Comparison of ENCODE assay signal across 15 mouse cellular contexts in genomic region chr2:31125156-31125555, GRCm38 (mm10). TPM values are rescaled to one million over a fixed set of nuclear protein-coding genes. Genes with fewer than 3 reads are reported as not detected.
A peak's percentile ranks its signal among the peaks of the same experiment; 100 is the strongest.
DNase-seq lines count a peak whose midpoint lies in the region; ATAC-seq and TF ChIP-seq lines count a peak whose summit lies in the region.
"Had no signal": no experiment of that assay in that cellular context is flagged by ENCODE, and none has a peak within 500 bp of the region (broad histone marks: within the 10 kb centered on the region; RNA-seq: fewer than 3 reads in every experiment).

No protein-coding gene starts in this region.

- WGBS in heart, embryonic 14.5 days, result 51% methylated on average over 7 of the region's 7 CpGs
- WGBS in lung, embryonic 14.5 days, result 58% methylated on average over 7 of the region's 7 CpGs
- WGBS in lung, adult 2 months, result 38% methylated on average over 7 of the region's 7 CpGs
- WGBS in liver, embryonic 15.5 days (ENCODE audit: insufficient replicate concordance), result 31% methylated on average over 7 of the region's 7 CpGs
- WGBS in midbrain, embryonic 14.5 days, result 88% methylated on average over 7 of the region's 7 CpGs

- no peak for TF ChIP-seq CTCF in lung, embryonic 14.5 days (IDR thresholded peaks at IDR 0.05; ENCODE audit: low read depth)
- no peak for TF ChIP-seq CTCF in lung, adult 2 months (IDR thresholded peaks at IDR 0.05; ENCODE audit: insufficient read depth, low read length)
- TF ChIP-seq CTCF in bone marrow macrophage, adult 2 months (IDR thresholded peaks at IDR 0.05; ENCODE audit: low read depth, low read length), result no peak

- H3K4me2 ChIP-seq in heart, embryonic 14.5 days (ENCODE audit: low read length), result no peak overlapping the region
- no peak overlapping the region for H3K4me2 ChIP-seq in lung, embryonic 14.5 days
- no peak overlapping the region for H3K4me2 ChIP-seq in liver, embryonic 15.5 days
- no peak overlapping the region for H3K4me2 ChIP-seq in midbrain, embryonic 14.5 days (ENCODE audit: low read length)
- H3K4me2 ChIP-seq: embryonic facial prominence, embryonic 13.5 days; kidney, embryonic 15.5 days; neural tube, embryonic 12.5 days had no signal

- 0 out of 2 replicates have a peak, but pooled peaks cover 4% of the 10 kb centered on the region for H3K36me3 ChIP-seq in heart, embryonic 14.5 days (ENCODE audit: control insufficient read depth, insufficient read depth, low read length)
- no peaks in the 10 kb centered on the region for H3K36me3 ChIP-seq in lung, embryonic 14.5 days (ENCODE audit: insufficient read depth)
- H3K36me3 ChIP-seq in liver, embryonic 15.5 days (replicated peaks), result no peaks in the 10 kb centered on the region
- H3K36me3 ChIP-seq in midbrain, embryonic 14.5 days (ENCODE audit: control insufficient read depth, insufficient read depth, low read length), result no peaks in the 10 kb centered on the region
- H3K36me3 ChIP-seq: embryonic facial prominence, embryonic 13.5 days; kidney, embryonic 15.5 days; midbrain, embryonic 10.5 days; neural tube, embryonic 12.5 days had no signal

- intact Hi-C loops in heart, postnatal 25 days (cut with DNase I), result no loop called here

- H3K27ac ChIP-seq in heart, embryonic 14.5 days (replicated peaks in 1 of 2; ENCODE audit: control insufficient read depth in 1 of 2, insufficient read depth in 1 of 2, low read depth in 2 of 2, low read length in 2 of 2), result peak overlapping the region; percentile 83 to 88
- peak overlapping the region; percentile 19; the same call in 1 of the 2 replicates for H3K27ac ChIP-seq in lung, embryonic 14.5 days (ENCODE audit: low read depth)
- H3K27ac ChIP-seq in bone marrow macrophage, adult 2 months (ENCODE audit: insufficient read depth, low read depth, low read length), result peak overlapping the region; percentile 86
- H3K27ac ChIP-seq in liver, embryonic 15.5 days (replicated peaks), result peak overlapping the region; percentile 24; the same call in 1 of the 2 replicates
- no peak overlapping the region for H3K27ac ChIP-seq in midbrain, embryonic 14.5 days (replicated peaks; ENCODE audit: low read depth, low read length)
- H3K27ac ChIP-seq: liver, embryonic 14.5 days; midbrain, embryonic 10.5 days; neural tube, embryonic 12.5 days had no signal

- peaks cover 31 to 51% of the 10 kb centered on the region in 2 experiments for H3K4me1 ChIP-seq in heart, embryonic 14.5 days (ENCODE audit: control insufficient read depth in 2 of 2, insufficient read depth in 2 of 2, low read length in 2 of 2)
- peaks cover 12% of the 10 kb centered on the region for H3K4me1 ChIP-seq in lung, embryonic 14.5 days (ENCODE audit: insufficient read depth)
- H3K4me1 ChIP-seq in lung, adult 2 months (ENCODE audit: control insufficient read depth, insufficient read depth, low read length), result peaks cover 31% of the 10 kb centered on the region
- peaks cover 78% of the 10 kb centered on the region for H3K4me1 ChIP-seq in bone marrow macrophage, adult 2 months (ENCODE audit: control insufficient read depth, insufficient read depth, low read length)
- H3K4me1 ChIP-seq in liver, embryonic 15.5 days (replicated peaks), result peaks cover 34% of the 10 kb centered on the region
- no peaks in the 10 kb centered on the region for H3K4me1 ChIP-seq in midbrain, embryonic 14.5 days (ENCODE audit: control insufficient read depth, insufficient read depth, low read length)

- H3K4me3 ChIP-seq in heart, embryonic 14.5 days (ENCODE audit: control insufficient read depth in 1 of 2, insufficient read depth in 1 of 2, low read depth in 1 of 2, low read length in 2 of 2), result no peak overlapping the region
- no peak overlapping the region for H3K4me3 ChIP-seq in lung, embryonic 14.5 days (ENCODE audit: low read depth, low read length)
- no peak overlapping the region for H3K4me3 ChIP-seq in lung, adult 2 months (replicated peaks; ENCODE audit: extremely low read depth, low read depth, low read length)
- peak overlapping the region; percentile 22 for H3K4me3 ChIP-seq in bone marrow macrophage, adult 2 months (ENCODE audit: insufficient read depth, low read length)
- no peak overlapping the region for H3K4me3 ChIP-seq in liver, embryonic 15.5 days (replicated peaks)
- no peak overlapping the region for H3K4me3 ChIP-seq in midbrain, embryonic 14.5 days (replicated peaks; ENCODE audit: low read depth, low read length)
- H3K4me3 ChIP-seq: embryonic facial prominence, embryonic 13.5 days; kidney, embryonic 15.5 days; midbrain, embryonic 10.5 days; neural tube, embryonic 12.5 days had no signal

- TF ChIP-seq POLR2A in lung, adult 2 months (IDR thresholded peaks at IDR 0.05; ENCODE audit: borderline replicate concordance, extremely low read depth, low read depth, low read length), result no peak
- no peak for TF ChIP-seq POLR2A in bone marrow macrophage, adult 2 months (IDR thresholded peaks at IDR 0.05; ENCODE audit: borderline replicate concordance, low read depth, low read length)

- no peak for DNase-seq in heart, postnatal 25 days (ENCODE audit: low spot score)
- DNase-seq in lung, embryonic 14.5 days, result no peak
- no peak for DNase-seq in lung, adult 2 months
- DNase-seq in midbrain, embryonic 14.5 days, result no peak
- DNase-seq: cerebellum, adult 9-11 months; layer of hippocampus, postnatal 36 days; spleen, adult 18-20 months had no signal

- H3K9ac ChIP-seq in heart, embryonic 14.5 days (ENCODE audit: low read length), result no peak overlapping the region
- H3K9ac ChIP-seq in lung, embryonic 14.5 days, result no peak overlapping the region
- no peak overlapping the region for H3K9ac ChIP-seq in liver, embryonic 15.5 days
- H3K9ac ChIP-seq in midbrain, embryonic 14.5 days (replicated peaks; ENCODE audit: low read length), result no peak overlapping the region
- H3K9ac ChIP-seq: embryonic facial prominence, embryonic 13.5 days; kidney, embryonic 15.5 days; liver, embryonic 14.5 days; neural tube, embryonic 12.5 days had no signal

- H3K9me3 ChIP-seq in heart, embryonic 14.5 days (ENCODE audit: control insufficient read depth, low read length), result no peaks in the 10 kb centered on the region
- no peaks in the 10 kb centered on the region for H3K9me3 ChIP-seq in lung, embryonic 14.5 days (ENCODE audit: low read depth, low read length)
- no peaks in the 10 kb centered on the region for H3K9me3 ChIP-seq in liver, embryonic 15.5 days (replicated peaks)
- no peaks in the 10 kb centered on the region for H3K9me3 ChIP-seq in midbrain, embryonic 14.5 days (ENCODE audit: control insufficient read depth, low read length)
- H3K9me3 ChIP-seq: embryonic facial prominence, embryonic 13.5 days; kidney, embryonic 15.5 days; midbrain, embryonic 10.5 days; neural tube, embryonic 12.5 days had no signal

- ATAC-seq in heart, embryonic 14.5 days (ENCODE audit: insufficient number of reproducible peaks, insufficient read depth, low FRiP score, low read depth), result no peak
- no peak for ATAC-seq in lung, embryonic 14.5 days (ENCODE audit: insufficient read depth)
- no peak for ATAC-seq in liver, embryonic 15.5 days (ENCODE audit: insufficient read depth)
- ATAC-seq in midbrain, embryonic 14.5 days (ENCODE audit: low FRiP score, low TSS enrichment), result no peak

- H3K27me3 ChIP-seq in heart, embryonic 14.5 days (ENCODE audit: control insufficient read depth, insufficient read depth, low read length), result no peaks in the 10 kb centered on the region
- no peaks in the 10 kb centered on the region for H3K27me3 ChIP-seq in lung, embryonic 14.5 days (ENCODE audit: insufficient read depth, low read length)
- H3K27me3 ChIP-seq in liver, embryonic 15.5 days, result no peaks in the 10 kb centered on the region
- no peaks in the 10 kb centered on the region for H3K27me3 ChIP-seq in midbrain, embryonic 14.5 days (ENCODE audit: control insufficient read depth, insufficient read depth, low read length)
- H3K27me3 ChIP-seq: embryonic facial prominence, embryonic 13.5 days; kidney, embryonic 15.5 days; neural tube, embryonic 12.5 days had no signal

RNA-seq across cellular contexts. Expression of gene Fnbp1, which starts 16.7 kb away (rescaled TPM):
- polyA plus RNA-seq in heart, embryonic 14.5 days (2014; fragmentation: Nextera tagmentation; extraction: Ambion mirVana), result 17.6 and 19.4 TPM in 2 replicates
- 10 to 100 TPM; 50.0 to 53.4 TPM for total RNA-seq in heart, postnatal 25 days (2021)
- 16.8 and 21.1 TPM in 2 replicates for polyA plus RNA-seq in lung, embryonic 14.5 days (2014; fragmentation: Nextera tagmentation; extraction: Ambion mirVana)
- 39.9 and 47.4 TPM in 2 replicates for polyA plus RNA-seq in lung, adult 2 months (2012; rRNA removed)
- polyA plus RNA-seq in bone marrow macrophage, adult 2 months (2012; ENCODE audit: insufficient read depth, insufficient read length, missing spikeins), result 255 and 258 TPM in 2 replicates
- 5.1 and 6.1 TPM in 2 replicates for polyA plus RNA-seq in liver, embryonic 15.5 days (2015; fragmentation: Nextera tagmentation; extraction: Ambion mirVana)
- polyA plus RNA-seq in midbrain, embryonic 14.5 days (2014; fragmentation: Nextera tagmentation; extraction: Ambion mirVana), result 18.3 and 21.0 TPM in 2 replicates

RNA-seq across cellular contexts. Expression of gene Gpr107, which starts 27.0 kb away (rescaled TPM):
- polyA plus RNA-seq in heart, embryonic 14.5 days (2014; fragmentation: Nextera tagmentation; extraction: Ambion mirVana), result 26.6 and 27.3 TPM in 2 replicates
- total RNA-seq in heart, postnatal 25 days (2021), result 10 to 100 TPM; 33.1 to 35.1 TPM
- polyA plus RNA-seq in lung, embryonic 14.5 days (2014; fragmentation: Nextera tagmentation; extraction: Ambion mirVana), result 23.6 and 24.9 TPM in 2 replicates
- polyA plus RNA-seq in lung, adult 2 months (2012; rRNA removed), result 20.8 and 24.4 TPM in 2 replicates
- 66.1 and 80.8 TPM in 2 replicates for polyA plus RNA-seq in bone marrow macrophage, adult 2 months (2012; ENCODE audit: insufficient read depth, insufficient read length, missing spikeins)
- 10.4 and 11.5 TPM in 2 replicates for polyA plus RNA-seq in liver, embryonic 15.5 days (2015; fragmentation: Nextera tagmentation; extraction: Ambion mirVana)
- 25.5 and 25.6 TPM in 2 replicates for polyA plus RNA-seq in midbrain, embryonic 14.5 days (2014; fragmentation: Nextera tagmentation; extraction: Ambion mirVana)
